Mouse (Mus musculus) cerebellum, postnatal 4 days (tissue): ENCODE results near the gene Taok2.

Experiments used
- DNase-seq, 2 experiments: peaks; one replicate each; pipeline ENCODE4 v3.0.0; 2022; ENCODE audit warnings: low spot score in 2 of 2, mixed read lengths in 1 of 2

Taok2 gene

DNA sequence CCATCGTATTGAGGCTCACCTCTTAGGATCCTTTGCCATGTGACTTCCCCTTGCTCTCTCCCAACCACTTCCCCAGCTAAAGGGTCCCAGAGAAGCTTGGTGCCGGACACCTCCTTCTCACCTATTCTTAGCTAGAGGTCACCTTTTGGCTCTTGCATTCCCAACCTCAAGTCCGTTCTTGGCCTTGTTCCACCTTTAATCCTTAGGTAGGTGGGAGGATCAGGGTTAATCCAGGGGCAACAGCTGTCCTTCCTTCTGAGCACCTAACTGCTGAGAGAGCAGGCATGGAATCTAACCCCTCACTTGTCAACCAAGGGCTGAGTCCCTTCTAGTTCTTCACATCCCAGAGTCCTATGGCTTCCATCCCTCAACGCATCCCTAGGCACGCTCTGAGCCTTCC lies 58.6 kb downstream of the Taok2 start:
- no peak for DNase-seq

DNA sequence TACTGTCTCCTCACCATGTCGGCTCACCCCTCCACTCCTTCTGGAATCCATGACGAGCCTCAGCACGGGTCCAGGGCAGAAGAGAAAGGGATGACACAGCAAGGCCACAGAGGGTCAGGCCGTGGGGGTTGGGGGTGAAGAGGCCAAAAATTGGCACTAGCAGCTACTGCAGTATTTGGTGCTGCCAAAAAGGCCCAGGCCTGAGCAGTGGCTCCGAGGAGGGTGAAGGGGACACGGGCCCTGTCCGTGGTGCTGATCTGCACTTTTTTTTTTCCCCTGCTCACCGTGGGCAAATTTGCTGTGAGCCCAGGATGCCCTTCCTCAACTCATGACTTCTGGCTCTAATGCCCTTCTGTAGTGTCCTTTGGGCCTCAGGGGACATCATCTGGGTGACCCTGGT lies 59.1 kb downstream of the Taok2 start:
- no peak for DNase-seq

DNA sequence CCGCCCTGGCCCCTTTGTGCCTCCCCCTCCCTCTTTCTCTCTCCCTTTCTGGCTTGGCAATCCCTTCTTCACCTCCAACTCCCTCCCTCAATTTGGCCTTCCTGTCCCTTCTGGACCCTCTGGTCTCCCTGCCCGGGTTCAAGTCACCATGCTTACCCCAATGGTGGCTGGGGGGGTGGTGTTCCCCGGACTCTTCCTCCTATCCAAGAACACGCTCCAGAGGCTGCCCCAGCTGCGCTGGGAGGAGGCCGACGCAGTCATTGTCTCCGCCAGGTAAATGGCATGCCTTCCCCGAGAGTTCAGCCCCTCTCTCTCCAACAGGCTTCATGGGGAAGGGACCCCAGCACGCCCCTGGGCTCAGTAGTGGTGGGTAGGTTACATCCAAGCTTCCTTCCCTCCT lies 60.6 kb downstream of the Taok2 start:
- DNase-seq, result no peak

DNA sequence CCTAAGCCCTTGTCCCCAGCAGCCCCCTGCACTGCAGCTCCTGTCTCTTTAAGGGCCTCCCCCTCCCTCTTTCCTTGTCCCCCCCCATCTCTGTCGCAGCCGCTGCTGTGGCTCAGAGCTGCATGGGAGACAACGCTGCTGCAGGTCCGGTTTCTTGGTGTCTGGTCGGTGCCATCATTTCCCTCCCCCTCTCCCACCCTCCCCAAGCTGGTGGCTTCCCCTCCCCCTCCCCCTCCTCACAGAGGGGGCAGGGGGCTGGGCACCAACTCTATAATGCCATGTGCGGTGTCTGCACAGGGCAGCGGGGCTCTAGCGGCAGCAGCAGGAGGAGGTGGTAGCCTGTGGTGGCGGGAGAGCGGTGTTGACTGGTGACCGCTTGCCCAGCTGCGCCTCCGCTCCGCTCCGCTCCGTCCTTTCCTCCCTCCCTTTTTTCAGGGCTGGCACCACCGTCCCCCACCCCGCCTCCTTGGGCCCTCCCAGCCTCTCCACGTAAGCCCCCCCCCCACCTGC lies 61.2 kb downstream of the Taok2 start:
- peak in 1 of 2 experiments; percentile 61 for DNase-seq

DNA sequence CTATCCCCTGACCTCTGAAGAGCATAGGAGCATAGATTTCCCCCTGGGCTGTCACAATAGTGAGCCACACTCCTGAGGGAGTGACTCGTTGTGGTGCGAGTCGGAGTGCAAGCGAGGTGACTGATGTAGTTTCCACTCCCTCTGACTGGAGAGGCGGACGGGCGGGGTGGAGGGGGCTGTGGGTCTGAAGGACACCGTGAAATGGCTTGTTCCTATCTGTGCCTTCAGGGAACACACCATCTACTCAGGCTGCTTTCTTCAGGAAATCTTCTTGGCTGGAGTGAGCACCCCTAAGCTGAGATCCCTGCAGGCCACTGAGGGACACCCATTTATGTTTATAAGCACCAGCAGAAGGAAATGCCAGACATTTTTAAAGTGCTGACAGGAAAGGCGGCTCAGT lies 61.8 kb downstream of the Taok2 start:
- no peak for DNase-seq

DNA sequence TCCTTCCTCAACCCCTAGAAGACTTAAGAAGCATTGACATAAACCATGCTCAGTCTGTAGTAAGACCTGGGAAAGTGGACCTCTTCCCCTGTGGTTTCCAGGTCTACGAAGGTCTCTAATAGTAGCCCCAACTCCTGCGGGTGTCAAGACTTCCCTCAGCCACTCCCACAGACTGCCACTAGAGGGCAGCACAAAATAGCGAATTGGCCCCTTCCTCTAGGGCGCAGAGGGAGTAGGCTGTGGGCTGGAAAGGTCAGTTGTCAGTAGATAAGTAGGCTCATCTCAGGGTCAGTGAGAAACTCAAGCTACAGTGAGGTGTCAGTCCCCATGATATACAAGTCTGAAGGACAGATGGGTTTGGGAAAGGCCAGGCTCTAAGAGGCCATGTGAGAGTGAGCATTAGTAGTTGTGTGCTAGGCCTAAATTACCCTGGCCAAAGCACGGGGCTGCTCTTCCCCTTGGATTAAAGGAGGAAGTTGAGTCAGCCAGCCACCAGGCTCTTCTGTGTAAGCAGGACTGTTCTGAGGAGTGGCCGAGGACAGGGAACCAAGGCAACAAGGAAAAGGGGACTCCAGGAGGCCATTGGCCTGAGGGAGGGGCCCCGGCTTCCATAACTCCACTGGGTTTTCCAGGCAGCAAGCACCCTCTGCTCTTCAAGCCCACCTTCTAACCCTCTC lies 62.5 kb downstream of the Taok2 start:
- peak; percentile 76 to 91 for DNase-seq

DNA sequence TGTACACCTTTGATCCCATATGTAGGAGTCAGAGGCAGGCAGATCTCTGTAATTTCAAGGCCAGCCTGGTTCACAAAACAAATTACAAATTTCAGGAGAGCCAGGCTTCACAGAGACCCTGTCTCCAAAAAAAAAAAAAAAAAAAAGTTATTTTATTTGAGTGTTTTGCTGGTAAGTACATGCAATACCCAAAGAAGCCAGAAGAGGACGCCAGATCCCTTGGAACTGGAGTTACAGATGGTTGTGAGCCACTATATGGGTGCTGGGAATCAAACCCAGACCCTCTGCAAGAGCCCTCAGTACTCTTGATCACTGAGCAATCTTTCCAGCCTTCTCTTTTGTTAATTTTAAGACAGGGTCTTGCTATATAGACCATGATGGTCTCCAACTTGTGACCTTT lies 65.7 kb downstream of the Taok2 start:
- no peak for DNase-seq

DNA sequence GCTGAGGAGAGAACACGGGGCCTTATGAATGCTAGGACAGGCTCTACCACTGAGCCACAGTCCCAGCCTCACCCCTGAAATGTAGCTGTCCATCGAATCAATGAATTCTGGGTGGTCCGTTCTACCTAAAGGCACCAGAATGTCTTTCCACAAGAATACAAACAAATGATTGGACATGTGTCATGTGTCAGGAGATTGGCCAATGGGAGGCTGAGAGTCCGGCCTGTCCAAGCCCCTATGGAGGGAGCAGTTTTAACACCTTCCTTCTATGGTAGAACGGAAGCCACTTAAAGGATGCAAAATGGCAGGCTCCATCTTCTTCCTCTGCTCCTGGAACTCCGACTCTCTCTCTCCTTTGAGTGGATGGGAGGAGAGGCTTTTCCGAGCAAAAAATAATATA lies 66.9 kb downstream of the Taok2 start:
- no peak for DNase-seq

DNA sequence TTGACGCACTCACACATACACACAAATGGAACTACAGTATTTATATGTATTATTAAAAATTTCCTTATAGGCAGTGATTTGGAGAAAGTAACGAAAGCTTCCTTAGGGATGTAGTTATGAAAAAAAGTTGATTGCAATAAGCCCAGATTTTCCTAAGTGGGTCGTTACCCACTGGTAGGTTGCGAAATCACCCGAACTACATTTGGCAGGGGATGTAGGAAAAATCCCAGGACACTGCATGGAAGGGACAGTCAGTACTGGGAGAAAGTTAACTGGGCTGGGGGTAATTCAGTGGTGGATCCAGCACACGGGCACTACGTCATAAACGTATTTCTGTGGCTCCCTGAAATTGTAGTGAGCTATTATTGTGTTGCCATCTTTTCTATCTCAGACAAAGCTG lies 68.0 kb downstream of the Taok2 start:
- no peak for DNase-seq

DNA sequence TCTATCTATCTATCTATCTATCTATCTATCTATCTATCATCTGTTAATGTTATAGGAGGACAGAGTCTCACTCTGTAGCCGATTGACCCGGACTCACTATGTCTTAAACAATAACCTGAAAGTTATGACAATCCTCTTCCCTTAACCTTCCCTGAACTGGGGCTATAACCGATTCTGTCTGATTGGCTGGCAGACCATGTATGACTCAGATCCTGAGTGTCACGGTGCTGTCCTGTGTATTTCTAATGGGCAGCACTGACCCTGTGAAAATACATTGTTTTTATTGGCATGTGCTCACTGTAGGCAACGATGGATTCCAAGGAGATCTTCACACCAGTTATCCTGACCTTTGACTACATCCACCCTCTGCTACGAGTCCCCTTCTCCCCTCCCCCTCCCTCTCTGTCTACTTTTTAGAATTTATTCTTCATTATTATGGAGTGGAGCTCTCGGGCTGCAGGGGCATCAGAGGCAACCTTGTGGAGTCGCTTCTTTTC lies 68.7 kb downstream of the Taok2 start:
- DNase-seq, result no peak
